Mouse (Mus musculus) Muller cell, postnatal 12 days (primary cell): ENCODE results near the gene Galc.
"Not testable (repeated sequence)": the region's sequence is repeated elsewhere in the genome, so short reads cannot be mapped to it uniquely, and the experiment has no call there.

Experiments used
- DNase-seq: peaks from one replicate; pipeline ENCODE4 v3.0.0-alpha.2; 2015; ENCODE audit errors: inconsistent ontology term

Gene Galc

DNA sequence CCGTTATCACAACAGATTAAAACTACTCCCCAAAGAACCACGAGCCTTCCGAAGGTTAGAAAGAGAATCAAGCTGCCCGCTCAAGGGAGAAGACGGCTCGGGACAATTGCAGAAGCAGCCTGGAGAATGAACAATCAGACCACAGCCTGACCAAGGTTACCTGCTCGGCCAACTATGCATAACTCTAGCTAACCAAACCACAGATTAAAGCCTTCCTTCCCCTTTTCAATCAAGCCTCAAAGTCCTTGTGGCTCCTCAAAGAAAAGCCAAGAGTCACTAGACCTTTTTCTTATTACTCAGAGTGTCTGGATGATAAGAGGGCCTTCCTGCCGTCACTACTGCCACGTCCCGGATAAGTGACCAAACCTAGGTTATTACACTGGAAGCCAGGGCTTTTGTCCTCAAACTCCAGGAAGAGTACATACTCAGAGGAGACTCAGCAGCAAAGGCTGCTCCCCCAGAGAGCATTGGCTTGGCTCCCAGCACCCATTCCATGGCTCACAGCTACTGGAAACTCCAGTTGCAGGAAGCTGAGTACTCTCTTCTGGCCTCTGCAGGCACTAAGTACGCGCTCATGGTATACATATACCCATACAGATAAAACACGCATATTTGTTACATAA is 3.8 kb downstream of the Galc start:
- DNase-seq, result peak; percentile 34

DNA sequence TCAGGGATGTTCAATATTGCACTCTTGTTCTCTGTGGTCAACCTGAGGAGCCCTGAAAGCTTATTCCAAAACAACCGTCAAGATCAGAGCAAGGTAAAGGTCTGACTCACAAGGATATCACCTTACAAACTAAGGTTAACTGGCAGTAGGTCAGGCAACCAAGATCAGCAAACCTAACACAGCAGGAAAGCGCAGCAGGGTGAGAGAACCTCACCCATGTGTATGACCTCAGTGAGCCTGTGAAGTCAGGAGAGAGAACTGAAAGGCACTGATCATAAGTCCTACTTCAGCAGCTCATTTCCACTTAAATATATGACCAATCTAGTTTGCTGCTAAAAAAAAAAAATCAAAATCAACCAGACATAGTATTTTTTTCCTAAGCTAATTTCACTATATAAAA is 6.8 kb downstream of the Galc start:
- no peak for DNase-seq

DNA sequence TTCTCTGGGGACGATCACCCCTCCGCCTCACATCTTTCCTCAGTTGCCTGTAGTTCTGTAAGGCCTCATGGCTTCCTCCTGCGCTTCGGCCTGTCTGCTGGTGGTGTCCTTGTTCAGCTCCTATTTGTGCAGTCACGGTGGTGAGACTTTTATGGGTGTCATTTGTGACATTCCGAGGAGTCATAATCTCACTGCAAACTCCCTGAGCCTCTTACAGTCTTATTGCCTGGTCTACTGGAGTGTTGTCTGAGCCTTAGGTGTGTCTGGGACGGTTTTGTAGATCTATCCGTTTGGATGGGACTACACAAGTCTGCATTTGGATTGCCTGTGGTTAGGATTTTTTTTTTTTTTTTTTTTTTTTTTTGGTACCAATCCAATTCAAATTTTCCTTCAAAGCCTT is 8.9 kb downstream of the Galc start:
- no peak for DNase-seq

DNA sequence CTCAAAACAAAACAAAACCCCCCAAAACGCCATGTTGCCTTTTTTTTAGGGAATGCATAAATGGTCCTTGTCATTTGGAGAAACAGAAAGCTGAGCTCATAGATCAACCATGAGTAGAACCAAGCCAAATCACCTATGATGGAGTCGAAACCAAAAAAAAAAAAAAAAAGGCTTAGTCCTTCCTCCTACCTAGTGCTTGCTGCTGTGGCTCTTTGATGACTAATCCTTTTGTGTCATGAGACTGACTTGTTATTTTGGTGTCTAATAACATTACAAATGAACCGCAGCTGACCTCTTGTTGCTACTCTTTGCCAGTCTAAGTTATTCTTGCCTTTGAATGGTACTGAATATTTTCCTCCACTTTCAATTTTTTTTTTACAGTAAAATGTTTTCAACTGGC is 9.6 kb downstream of the Galc start:
- DNase-seq, result peak; percentile 60

DNA sequence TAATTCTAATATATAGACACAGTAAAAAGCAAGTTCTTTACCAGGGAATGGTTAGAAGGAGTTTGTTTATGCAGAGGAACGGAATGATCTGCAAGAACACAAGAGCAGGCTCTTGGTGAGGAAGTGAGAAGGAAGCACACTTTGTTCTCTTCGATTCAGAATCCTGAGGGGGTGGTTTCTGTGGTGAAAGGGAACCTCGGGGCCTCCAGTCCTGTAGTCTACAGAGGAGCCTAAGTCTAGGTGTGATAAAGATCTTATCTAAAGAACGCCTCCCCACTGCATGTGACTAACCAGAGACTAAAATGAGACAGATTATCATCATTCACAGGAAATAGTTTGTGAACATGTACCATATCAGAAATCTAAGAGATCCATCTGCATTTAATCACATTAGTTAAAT is 12.4 kb downstream of the Galc start:
- DNase-seq, result no peak

DNA sequence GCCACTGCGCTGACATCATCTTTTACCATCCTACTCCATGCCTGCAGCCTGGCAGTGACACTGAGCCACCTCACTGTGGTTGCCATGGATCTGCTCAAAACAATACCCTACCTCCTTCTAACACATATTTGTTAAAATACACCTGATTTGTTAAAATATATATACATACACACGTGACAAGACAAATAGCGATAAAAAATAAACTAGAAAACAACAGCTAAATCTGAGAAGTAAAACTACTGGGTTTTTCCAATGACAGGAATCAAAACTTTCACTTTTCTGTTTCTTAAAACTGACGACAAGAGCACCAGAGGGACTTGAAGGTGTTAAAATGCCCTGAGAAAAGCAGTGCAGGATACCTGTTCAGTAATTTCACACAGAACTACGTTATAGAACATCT is 14.4 kb downstream of the Galc start:
- no peak for DNase-seq

DNA sequence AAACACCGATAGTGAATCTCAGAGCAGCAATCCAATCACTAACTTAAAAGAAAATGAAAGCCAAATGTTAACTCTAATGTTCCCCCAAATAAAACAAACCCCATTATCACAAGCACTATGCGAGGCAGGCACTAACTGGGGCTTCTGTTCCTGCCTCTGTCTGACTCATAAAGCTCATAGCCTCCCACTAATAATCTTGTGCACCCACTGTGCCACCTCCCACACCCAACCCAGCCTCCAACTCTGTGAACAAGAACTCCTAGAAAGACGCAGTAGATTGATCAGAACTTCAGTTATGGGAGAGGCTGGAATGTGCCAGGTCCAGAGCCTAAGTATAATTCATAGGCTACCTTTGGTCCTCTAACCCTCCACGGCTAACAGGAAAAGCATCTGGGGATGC is 15.1 kb downstream of the Galc start:
- no peak for DNase-seq

DNA sequence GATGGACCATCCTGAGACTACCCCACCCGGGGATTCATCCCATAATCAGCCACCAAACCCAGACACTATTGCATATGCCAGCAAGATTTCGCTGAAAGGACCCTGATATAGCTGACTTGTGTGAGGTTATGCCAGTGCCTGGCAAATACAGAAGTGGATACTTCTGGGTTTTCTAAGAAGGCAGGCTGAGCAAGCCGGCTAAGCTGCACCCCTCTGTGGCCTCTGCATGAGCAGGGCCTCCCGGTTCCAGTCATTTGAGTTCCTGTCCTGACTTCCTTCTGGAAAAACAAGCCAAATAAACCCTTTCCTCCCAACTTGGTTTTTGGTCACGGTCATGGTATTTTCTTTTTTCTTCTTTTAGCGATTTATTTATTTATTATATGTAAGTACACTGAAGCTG is 20.8 kb downstream of the Galc start:
- DNase-seq, result not testable (repeated sequence)

DNA sequence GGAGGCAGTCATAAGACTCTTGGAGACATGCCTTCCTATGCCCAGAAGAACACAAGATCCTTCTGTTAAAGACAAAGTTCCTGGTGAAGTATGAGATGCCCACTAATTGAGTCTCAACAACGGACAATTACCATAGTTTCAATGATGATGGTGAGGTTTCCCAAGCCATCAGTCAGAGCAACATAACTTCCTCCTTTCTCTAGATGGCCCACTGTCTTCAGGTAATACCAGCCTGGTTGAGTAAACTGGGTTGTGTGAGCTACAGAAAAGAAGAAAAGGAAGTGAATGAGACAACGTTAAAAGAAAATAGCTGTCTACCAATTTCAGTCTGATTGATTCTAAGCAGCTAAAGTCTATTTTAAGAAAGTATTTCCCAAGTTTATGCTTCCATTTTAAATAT is 32.2 kb downstream of the Galc start:
- no peak for DNase-seq

DNA sequence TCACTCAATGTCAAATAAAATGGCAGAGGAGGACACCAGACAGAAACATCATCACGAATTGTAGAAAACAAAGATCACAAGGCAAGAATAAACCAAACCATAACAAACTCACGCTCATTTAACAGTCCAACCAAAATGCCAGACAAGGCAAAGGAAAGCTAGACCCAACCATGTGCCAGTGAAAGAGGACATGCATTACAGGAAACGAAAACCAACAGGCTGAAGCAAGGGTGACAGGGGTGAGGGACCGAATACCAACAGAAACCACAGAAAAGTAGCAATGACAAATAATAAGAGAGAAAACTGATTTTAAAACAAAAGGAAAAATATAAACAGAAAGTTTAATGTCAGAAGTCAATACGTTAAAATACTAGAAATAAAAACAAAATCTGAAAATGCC is 36.0 kb downstream of the Galc start:
- no peak for DNase-seq

DNA sequence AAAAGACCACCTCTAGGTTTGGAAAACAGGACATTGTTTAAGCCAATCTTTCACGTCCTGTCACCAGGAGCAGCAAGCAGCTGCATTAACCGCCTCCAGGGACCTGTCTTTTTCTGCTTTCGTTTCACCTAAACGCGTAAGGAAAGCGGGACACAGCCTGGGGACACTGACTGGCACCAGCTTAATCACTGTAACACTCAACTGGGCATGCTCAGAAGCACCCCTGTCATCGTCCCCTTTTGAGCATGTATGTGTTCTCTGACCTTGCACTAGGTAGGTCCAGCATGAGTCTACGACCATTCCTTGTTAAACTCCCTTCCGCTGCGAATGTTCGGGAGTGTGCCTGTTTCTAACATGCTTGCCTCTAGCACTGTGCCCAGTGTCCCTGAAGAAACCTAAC is 42.8 kb downstream of the Galc start:
- no peak for DNase-seq

DNA sequence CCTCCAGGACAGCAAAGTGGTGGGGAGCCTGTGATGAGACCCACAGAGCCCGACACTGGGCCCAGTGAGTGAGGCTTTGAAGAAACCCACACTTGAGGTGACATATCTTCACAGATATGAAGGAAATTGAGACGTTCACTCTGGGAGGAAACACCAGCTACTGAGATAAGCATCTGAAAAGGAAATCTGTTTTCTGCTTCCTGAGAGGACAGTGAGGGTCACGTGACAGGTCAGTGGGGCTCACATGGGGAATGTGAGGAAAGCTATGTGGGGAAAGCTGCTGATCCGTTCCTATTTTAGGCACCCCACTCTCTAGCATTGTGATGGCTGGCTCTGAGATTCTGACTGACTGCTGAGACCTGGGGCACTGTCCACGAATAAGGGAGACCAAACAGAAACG is 43.7 kb downstream of the Galc start:
- DNase-seq, result no peak

DNA sequence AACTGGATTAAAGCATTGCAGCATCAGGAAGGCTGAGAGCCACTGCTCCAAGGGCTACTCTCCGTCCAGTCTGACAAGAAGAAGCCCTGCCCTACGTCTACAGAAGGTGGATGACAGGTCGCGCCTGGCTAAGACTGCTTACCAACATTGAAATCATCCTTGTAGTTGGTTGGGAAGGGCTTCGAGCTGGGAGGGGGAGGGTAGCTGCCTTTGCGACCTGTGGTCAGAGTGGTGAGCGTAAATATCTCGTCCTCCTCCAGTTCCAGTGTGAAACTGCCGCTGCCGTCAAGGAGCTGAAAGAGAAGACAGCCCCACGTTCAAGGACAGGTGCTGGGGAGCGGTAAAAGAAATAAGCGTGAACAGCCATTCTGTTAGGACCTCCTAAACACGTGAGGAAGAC is 45.1 kb downstream of the Galc start:
- DNase-seq, result no peak

DNA sequence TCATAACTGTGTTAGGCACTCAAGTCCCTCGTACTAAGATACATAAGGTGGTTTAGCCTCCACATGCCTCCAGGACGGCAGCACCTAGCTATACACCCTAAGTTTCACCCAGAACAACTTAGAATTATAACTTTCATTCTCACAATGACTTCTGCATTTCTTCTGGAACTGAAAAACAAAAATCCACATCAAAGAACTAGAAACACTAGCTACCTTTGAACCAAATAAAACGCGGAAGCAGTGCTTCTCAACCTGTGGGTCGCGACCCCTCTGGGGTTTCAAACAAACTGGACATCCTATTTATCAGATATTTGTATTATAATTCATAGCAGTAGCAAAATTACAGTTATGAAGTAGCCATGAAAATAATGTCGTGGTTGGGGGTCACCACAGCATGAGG is 45.5 kb downstream of the Galc start:
- DNase-seq, result no peak

DNA sequence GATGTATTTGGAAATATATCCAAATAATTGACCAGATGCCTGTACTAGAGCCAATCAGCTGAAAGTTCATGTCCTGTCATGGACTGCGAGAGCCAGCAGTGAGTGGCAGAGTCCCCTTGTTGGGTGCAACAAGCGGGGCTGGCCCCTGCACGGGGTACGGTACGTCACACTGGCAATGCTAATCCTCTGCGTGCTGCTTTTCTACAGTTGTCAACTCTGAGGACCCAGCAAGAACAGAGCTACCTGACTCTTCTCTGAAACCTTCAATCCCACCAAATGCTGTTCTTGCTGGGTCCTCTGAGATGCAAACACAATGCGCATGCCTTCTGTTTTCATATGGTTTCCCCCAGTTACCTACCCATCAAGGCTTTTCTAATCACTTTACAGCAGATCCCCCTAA is 45.9 kb downstream of the Galc start:
- DNase-seq, result no peak

DNA sequence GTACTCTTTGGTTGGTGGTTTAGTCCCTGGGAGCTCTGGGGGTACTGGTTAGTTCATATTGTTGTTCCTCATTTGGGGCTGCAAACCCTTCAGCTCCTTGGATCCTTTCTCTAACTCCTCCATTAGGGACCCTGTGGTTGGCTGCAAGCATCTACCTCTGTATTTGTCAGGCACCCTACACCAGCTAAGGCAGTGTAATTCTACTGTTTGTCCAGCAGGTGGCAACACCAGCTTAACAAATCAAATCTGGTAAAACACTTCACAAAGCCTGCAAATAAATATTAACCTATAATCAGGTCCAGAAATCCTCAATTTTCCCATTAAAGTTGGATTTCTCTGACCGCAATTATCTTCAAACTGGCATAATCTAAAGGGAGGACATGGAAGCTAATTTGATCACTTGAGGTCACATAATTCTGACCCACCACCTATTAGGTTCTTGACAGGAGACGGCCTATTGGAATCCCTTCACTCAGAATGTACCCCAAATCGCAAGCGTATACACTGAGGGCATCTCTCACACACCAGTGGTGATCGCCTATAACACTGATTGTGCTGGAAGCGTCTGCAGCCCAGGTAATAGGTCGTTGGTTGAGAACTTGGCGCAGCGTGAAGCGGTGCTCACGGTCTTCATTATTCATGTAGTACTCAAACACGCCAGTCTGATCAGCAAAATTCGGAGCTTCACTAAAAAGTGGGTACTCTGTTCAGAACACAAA is 46.6 kb downstream of the Galc start:
- DNase-seq, result no peak

DNA sequence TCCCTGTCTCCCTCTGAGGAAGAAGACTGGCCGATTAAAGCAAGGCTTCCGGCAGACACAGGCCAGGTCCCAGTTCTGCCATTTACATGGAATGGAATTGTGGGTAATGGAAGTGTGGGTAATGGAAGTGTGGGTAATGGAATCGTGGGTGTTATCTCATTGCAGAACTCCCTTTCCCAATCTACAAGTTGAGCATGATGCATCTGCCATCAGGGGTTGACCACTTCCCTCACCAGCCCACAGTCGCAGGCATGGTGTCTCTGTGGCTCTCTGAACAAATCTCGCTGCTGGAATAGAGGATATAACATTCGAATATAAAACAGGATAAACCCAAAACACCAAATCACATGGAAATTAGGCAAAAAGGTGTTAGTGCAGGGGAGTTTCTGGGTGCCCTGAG is 48.8 kb downstream of the Galc start:
- no peak for DNase-seq

DNA sequence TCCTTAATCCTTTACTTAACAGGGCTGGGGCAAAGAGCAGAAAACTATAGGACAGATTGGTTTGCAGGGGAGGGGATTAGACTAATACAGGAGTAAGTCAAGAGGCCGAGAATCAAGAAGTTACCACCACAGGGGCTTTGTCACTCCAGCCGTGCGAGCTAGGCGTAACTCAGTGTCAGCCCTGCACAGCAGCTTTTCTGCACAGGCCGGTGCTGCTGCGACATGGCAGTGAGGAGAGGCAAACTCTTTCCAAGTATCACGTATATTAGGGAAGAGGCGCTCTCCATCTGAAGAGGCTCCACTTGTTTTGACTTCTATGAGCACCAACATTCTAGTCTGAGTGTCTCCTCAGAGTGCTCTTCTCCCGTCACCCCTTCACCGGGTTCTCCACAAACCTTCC is 51.2 kb downstream of the Galc start:
- no peak for DNase-seq

DNA sequence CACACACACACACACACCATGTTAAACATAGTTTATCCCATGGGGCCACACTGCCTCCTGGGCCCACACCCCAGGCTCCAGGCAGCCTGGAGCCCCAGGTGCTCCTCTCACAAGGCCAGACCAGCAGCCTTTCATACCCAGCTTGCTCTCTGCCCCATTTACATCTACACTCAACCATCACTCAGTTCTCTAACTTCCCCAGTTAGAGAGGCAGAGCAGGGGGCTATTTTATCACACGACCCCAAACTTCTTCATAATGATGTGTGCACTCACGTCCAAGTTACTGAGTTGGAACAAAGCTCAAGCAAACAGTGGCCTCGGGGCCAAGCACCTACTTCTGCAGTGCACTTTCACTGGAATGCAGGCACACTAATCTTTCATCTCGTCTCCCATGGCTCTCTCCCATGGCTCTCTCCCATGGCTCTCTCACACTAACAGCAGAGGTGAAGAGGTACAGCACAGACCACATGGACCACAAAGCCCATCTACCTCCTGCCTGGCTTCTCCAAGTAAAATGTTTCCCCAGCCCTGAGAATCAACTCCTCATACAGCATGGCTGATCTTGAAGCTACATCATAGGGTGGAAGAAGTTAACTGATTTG is 53.7 kb downstream of the Galc start:
- DNase-seq, result no peak

DNA sequence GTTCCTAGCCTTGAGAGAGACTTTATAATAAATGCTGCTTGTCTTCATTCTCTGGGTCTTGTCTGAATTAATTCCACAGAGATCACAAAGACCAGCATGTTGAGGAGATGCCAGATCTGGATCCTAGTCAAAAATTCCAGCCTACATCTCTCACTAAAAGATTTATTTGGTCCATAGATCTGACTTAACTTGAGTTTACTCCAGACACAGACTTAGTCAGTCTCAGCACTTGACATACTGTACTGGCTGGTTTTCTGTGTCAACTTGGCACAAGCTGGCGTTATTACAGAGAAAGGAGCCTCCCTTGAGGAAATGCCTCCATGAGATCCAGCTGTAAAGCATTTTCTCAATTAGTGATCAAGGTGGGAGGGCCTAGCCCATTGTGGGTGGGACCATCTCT is 61.9 kb downstream of the Galc start:
- peak; percentile 9 for DNase-seq

DNA sequence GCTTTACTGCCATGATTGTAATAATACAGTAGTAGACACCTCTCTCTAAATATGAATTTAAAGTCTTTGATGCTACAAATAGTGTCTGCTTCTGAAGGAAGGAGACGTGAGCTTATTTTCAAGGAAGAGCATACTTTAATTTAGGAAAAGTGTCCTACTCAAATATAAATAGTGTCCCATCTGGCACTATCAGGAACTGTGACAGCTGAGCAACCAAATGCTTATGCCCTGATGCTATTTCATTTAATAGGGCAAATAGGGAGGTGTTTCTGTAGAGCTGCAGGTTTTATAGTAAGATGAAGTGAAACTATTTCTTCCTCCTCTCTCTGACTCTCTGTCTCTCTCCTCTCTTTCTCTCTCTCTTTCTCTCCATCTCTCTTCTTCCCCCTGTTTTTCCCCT is 69.1 kb downstream of the Galc start:
- no peak for DNase-seq

DNA sequence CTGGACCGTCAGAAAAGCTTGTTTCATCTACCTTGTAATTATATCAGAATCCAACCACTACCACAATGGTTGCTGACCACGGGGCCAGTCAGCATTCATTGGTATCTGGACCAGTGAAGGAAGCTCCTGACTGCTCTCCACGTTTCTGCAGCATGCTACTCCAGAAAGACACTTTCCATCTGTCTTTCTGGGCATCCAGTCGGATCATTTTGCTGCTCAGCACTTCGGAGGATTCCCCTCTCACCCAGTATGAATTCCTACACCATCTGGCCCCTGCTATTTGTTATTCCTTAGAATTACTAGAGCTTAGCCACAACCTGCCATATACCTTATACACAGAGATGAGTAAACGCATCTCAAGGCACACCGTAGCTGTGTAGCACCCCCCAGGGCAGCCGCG is 70.2 kb downstream of the Galc start:
- DNase-seq, result no peak

DNA sequence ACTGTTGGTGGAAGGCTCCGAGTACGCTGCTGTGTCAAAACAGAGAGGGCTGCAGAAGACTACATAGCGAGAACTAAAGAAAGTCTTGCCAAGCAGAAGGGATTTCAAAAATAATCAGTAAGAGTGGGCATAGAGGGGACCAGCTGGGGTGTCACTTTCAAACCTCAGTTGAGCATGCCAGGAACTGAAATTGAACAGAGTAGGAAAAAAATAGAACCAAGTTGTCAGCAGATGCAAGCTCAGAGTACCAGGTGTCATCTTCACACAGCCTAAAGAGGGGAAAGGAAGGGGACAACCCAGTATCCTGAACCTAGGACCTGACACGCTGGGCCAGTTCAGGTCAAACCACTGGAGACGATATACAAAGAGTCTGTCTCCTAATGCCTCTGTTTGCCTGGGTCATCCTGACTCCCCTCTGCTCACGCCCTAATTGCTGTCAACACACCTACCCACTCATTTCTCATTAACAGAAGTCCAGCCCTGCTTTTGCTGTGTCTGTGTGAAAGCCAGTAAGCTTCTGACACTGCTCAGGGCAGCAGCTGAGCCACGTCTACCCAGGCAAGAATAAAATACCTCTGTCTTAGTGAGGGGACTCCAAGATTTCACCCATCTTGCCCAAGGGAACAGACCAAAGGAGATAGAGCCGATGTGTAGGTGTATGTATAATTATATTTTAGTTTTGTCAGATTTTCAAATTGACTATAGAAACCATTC is 71.9 kb downstream of the Galc start:
- DNase-seq, result no peak
